Mouse (Mus musculus) midbrain, embryonic 10.5 days (tissue): ENCODE results near the gene Cutal. TPM values are rescaled to one million over a fixed set of nuclear protein-coding genes. Genes with fewer than 3 reads are reported as not detected.

Experiments used
- DNase-seq: peaks from one replicate; pipeline ENCODE4 v3.0.0-alpha.2; 2017; ENCODE audit warnings: low spot score
- H3K27ac ChIP-seq: fragments of 300-500 bp; sonication (generic); replicated peaks from 2 replicates; pipeline ENCODE4 v1.5.1; 2016; ENCODE audit warnings: mild to moderate bottlenecking
- H3K27me3 ChIP-seq: fragments of 300-500 bp; sonication (generic); 2 replicates; pipeline ENCODE4 v1.6.1; 2016; ENCODE audit warnings: low read depth, mild to moderate bottlenecking; ENCODE audit not compliant: poor library complexity, severe bottlenecking
- H3K36me3 ChIP-seq: fragments of 300-500 bp; sonication (generic); 2 replicates; pipeline ENCODE4 v1.6.1; 2016; ENCODE audit warnings: mild to moderate bottlenecking, moderate library complexity
- H3K4me1 ChIP-seq: fragments of 300-500 bp; sonication (generic); 2 replicates; pipeline ENCODE4 v1.6.1; 2016
- H3K4me3 ChIP-seq: fragments of 300-500 bp; sonication (generic); 2 replicates; pipeline ENCODE4 v1.5.1; 2016; ENCODE audit warnings: mild to moderate bottlenecking, moderate library complexity
- H3K9me3 ChIP-seq: fragments of 300-500 bp; sonication (generic); replicated peaks from 2 replicates; pipeline ENCODE4 v1.6.1; 2016; ENCODE audit warnings: mild to moderate bottlenecking
- WGBS: fragments of 180-500 bp; shearing (Covaris S2); methylation state at CpG from one replicate; pipeline ENCODE4 v1.1.7; 2016; 5-methylcytosine and 5-hydroxymethylcytosine counted together
- polyA plus RNA-seq: library from polyadenylated mRNA; unstranded; fragments of >200 nt; fragmentation: Nextera tagmentation; extraction: Ambion mirVana; gene quantifications from 2 replicates; pipeline ENCODE4 v1.2.1, GENCODE M21; 2016

Cutal gene
- polyA plus RNA-seq, 1 experiment from 2014 or later: 0.11 TPM

DNA sequence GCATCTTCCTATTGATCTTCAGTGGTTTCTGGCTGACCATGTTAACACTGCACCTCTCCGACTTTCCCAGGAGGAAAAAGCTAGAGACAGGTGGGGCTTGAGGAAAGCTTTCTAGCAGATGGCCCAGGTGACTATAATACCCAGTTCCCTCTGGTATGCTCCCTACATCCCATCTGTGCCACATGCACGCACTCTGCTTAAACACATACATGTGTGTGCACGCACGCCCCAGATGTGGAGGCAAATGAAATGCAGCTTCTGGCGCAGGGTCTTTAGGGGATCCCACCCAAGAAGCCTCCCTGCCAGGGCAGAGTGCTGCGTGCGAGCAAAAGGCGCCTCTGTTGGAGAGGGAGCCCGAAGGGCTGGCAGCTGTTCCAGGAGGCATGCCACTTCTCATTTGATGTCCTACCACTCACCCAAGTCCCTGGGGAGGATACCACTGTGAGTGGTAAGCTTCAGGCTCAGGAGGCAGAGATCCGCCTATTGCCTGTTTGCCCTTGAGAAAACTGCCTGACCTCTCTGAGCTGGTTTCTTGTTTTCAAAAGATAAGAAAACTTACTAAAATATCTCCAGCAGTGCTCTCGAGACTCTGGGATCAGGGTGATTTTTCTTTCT lies 67.0 kb downstream of the Cutal start:
- no peak for DNase-seq
- H3K9me3 ChIP-seq: no peaks in the 10 kb centered on the region
- H3K36me3 ChIP-seq: no peaks in the 10 kb centered on the region
- H3K27me3 ChIP-seq: no peaks in the 10 kb centered on the region; the same call in 1 of the 2 replicates
- WGBS: 82% methylated on average over 11 of the region's 11 CpGs
- H3K4me3 ChIP-seq: no peak overlapping the region
- peaks cover 20% of the 10 kb centered on the region for H3K4me1 ChIP-seq
- H3K27ac ChIP-seq: no peak overlapping the region

Other genes starting within 250 kb of the Cutal start
- gene Gapvd1, start 119.2 kb upstream of the Cutal start, polyA plus RNA-seq: 87.0 and 96.2 TPM in 2 replicates
- gene Hspa5, start 102.4 kb upstream of the Cutal start, polyA plus RNA-seq: 811 and 977 TPM in 2 replicates
- gene Rabepk, start 74.5 kb upstream of the Cutal start, polyA plus RNA-seq: 40.3 and 41.6 TPM in 2 replicates
- 74.0 and 80.3 TPM in 2 replicates for gene Fbxw2, start 48.1 kb upstream of the Cutal start, polyA plus RNA-seq
- not detected in 2 replicates for gene Gm34653, start 41.4 kb upstream of the Cutal start, polyA plus RNA-seq
- gene Psmd5, start 572 bp downstream of the Cutal start, polyA plus RNA-seq: 135 and 139 TPM in 2 replicates
- 2.6 and 2.8 TPM in 2 replicates for gene Phf19, start 39.6 kb downstream of the Cutal start, polyA plus RNA-seq
- gene Traf1, start 87.4 kb downstream of the Cutal start, polyA plus RNA-seq: 0.12 and 0.27 TPM in 2 replicates
- 0.31 and 0.99 TPM in 2 replicates for gene Hc, start 187.0 kb downstream of the Cutal start, polyA plus RNA-seq
- 0.16 and 0.34 TPM in 2 replicates for gene AI182371, start 227.1 kb downstream of the Cutal start, polyA plus RNA-seq
- gene Cntrl, start 235.1 kb downstream of the Cutal start, polyA plus RNA-seq: 26.7 and 33.5 TPM in 2 replicates